Mouse (Mus musculus) kidney, adult 2 months (tissue): ENCODE measurements around the gene Gm4559.

Experiments
- CTCF ChIP-seq: fragments of 200-500 bp; conservative IDR thresholded peaks from 2 replicates; pipeline ENCODE4 v1.5.1; 2011; ENCODE audit warnings: low read depth, mild to moderate bottlenecking, control low read depth, low read length, moderate library complexity, mixed read lengths; ENCODE audit not compliant: insufficient read depth, insufficient read length
- POLR2A ChIP-seq: fragments of 200-500 bp; IDR thresholded peaks from one replicate; pipeline ENCODE4 v1.6.1; 2011; ENCODE audit warnings: low read depth, low read length, control low read depth

- no peak for TF ChIP-seq POLR2A
- TF ChIP-seq CTCF = no peak
These were observed 45.0 kb upstream of the Gm4559 start for GRCm38 (mm10) chr7:142319124-142319523.
